ENCODE assay signal across 1 mouse cellular context in genomic region chr4:139380207-139380748, GRCm38 (mm10).
TF ChIP-seq lines count a peak whose summit lies in the region.

No protein-coding gene starts in this region.

TF ChIP-seq in CH12.LX, 34 proteins besides CTCF, POLR2A, EP300 and RAD21 (continued from another document):
- TF ChIP-seq MYC (IDR thresholded peaks at IDR 0.05; ENCODE audit: low read depth, low read length), result peak; percentile 83; the same call in 1 of the 2 replicates
- peak; percentile 84; the same call in 1 of the 2 replicates for TF ChIP-seq MAZ (IDR thresholded peaks at IDR 0.05; ENCODE audit: low read depth, low read length)
- peak; percentile 95 for TF ChIP-seq POLR2AphosphoS2 (IDR thresholded peaks at IDR 0.05; ENCODE audit: low read depth, low read length)
- TF ChIP-seq HCFC1 (IDR thresholded peaks at IDR 0.05; ENCODE audit: low read depth, low read length), result peak; percentile 95
- TF ChIP-seq ZMIZ1 (IDR thresholded peaks at IDR 0.05; ENCODE audit: low read depth, low read length), result peak; percentile 85
- TF ChIP-seq MAX (IDR thresholded peaks at IDR 0.05; ENCODE audit: low read length), result 0 out of 2 replicates have a peak, but pooled peaks have one; percentile 14
- TF ChIP-seq TCF12 (IDR thresholded peaks at IDR 0.05; ENCODE audit: low read depth, low read length), result peak; percentile 63; the same call in 1 of the 2 replicates
- no peak for TF ChIP-seq UBTF (IDR thresholded peaks at IDR 0.05; ENCODE audit: low read depth, low read length)
- no peak for TF ChIP-seq CHD2 (IDR thresholded peaks at IDR 0.05; ENCODE audit: low read length)
- no peak for TF ChIP-seq ZNF384 (IDR thresholded peaks at IDR 0.05; ENCODE audit: low read depth, low read length)
- TF ChIP-seq BHLHE40 (IDR thresholded peaks at IDR 0.05; ENCODE audit: low read depth, low read length), result no peak
- TF ChIP-seq USF1 (IDR thresholded peaks at IDR 0.05; ENCODE audit: low read depth, low read length), result no peak
- TF ChIP-seq MAFK (IDR thresholded peaks at IDR 0.05; ENCODE audit: insufficient replicate concordance, low read length), result no peak
- TF ChIP-seq ZC3H11A (IDR thresholded peaks at IDR 0.05; ENCODE audit: low read depth, low read length), result no peak
- peak; percentile 98 for TF ChIP-seq NELFE (IDR thresholded peaks at IDR 0.05; ENCODE audit: low read depth, low read length)
- no peak for TF ChIP-seq PAX5 (IDR thresholded peaks at IDR 0.05; ENCODE audit: low read length)
- TF ChIP-seq ZKSCAN1 (IDR thresholded peaks at IDR 0.05; ENCODE audit: borderline replicate concordance, low read depth, low read length), result no peak
- peak; percentile 85 for TF ChIP-seq TBP (conservative IDR thresholded peaks at IDR 0.05; ENCODE audit: low read depth, low read length)
- peak; percentile 61; the same call in 1 of the 2 replicates for TF ChIP-seq MXI1 (IDR thresholded peaks at IDR 0.05; ENCODE audit: low read depth, low read length)
- no peak for TF ChIP-seq ETS1 (conservative IDR thresholded peaks at IDR 0.05; ENCODE audit: low read depth, low read length)
- peak; percentile 65 for TF ChIP-seq SIN3A (IDR thresholded peaks at IDR 0.05; ENCODE audit: low read length)
- no peak for TF ChIP-seq CHD1 (IDR thresholded peaks at IDR 0.05; ENCODE audit: low read depth, low read length)
- no peak; the same call in 1 of the 2 replicates for TF ChIP-seq IRF4 (IDR thresholded peaks at IDR 0.05; ENCODE audit: low read depth, low read length)
- TF ChIP-seq NRF1 (IDR thresholded peaks at IDR 0.05; ENCODE audit: low read depth, low read length), result peak; percentile 94
